Mouse (Mus musculus) liver, embryonic 14.5 days (tissue): ENCODE measurements around the gene Krtap29-1.

Source experiments
- CTCF ChIP-seq: IDR thresholded peaks from 2 replicates; pipeline ENCODE4 v1.5.1; 2016; ENCODE audit warnings: antibody characterized with exemption, low read depth, control low read depth
- EP300 ChIP-seq: IDR thresholded peaks from 2 replicates; pipeline ENCODE4 v1.6.1; 2016; ENCODE audit warnings: antibody characterized with exemption, low read depth

- TF ChIP-seq CTCF (no peak), EP300 (no peak)
Observed at GRCm38 (mm10) chr11:100021438-100021837, 42.6 kb upstream of the Krtap29-1 start.
